Mouse (Mus musculus) left cerebral cortex, adult 6 months (tissue): ENCODE results near the gene Lce1a2. TPM values are rescaled to one million over a fixed set of nuclear protein-coding genes. Genes with fewer than 3 reads are reported as not detected.

Source experiments
- long read RNA-seq, 2 experiments: library from polyadenylated mRNA; unstranded; transcript quantifications; one replicate each; pipeline ENCODE4 v2.0.0; 2019 to 2020
- polyA plus RNA-seq: library from polyadenylated mRNA; unstranded; fragments of <200 nt; fragmentation: Nextera tagmentation; gene quantifications from 2 replicates; pipeline ENCODE4 v1.2.3, GENCODE M21; 2021

Gene Lce1a2
- not detected in 2 replicates for polyA plus RNA-seq
- long read RNA-seq, experiment 1 = 0 reads
- long read RNA-seq, experiment 2 = 0 reads

DNA sequence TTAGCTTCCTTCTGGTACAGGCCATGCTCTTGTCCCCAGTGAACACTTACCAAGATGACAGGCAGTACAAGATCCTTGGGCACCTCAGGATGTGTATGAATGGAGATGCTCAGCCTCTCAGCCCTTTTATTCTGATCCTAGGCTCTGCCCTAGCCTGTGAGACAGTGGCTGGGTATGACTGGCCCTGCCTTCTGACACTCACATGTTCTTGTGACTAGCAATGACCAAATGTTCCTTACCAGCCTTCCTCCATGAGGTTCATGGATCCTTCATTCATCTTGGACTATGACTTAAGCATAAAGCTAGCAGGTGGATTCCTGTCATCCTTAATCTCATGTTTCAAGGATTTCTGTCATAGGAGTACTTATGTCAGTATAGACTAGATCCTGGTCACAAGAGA is at the start of gene Lce1a2:
Gene Lce1a2 (minus strand): TSS at position 101 of the 400 bp plus-strand sequence.

DNA sequence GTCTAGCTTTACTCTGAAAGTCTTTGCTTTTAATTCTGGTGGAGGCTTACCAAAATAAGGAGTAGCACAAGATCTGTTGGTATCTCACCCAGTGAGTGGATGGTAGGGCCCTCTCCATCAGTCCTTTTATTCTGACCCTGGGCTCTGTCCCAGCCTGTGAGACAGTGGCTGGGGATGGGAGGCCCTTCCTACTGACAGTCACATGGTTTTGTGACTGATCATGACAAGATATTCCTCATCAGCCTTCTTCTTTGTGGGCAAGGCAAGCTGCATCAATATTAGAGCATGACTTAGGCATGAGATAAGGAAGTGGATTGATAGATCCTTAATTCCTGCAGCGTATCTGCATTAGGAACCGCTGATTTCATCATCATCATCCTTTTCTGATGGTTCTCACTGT is 38.9 kb upstream of the Lce1a2 start, which contains the start of gene Lce1e:
Gene Lce1e (minus strand): TSS at position 101 of the 400 bp plus-strand sequence.

DNA sequence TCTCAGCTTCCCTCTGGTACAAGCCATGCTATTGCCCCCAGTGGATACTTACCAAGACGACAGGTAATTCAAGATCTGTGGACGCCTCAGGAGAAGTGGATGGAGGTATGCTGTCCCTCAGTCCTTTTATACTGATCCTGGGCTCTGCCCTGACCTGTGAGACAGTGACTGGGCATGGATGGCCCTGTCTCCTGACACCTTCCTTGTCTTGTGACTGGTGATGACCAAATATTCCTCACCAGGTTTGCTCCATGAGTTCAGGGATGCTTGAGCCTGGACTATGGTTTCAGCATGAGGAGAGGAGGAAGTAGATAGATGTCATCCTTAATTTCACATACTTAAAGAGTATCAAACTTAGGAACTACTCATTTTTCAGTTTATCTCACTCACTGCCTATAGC is 17.0 kb upstream of the Lce1a2 start, which contains the start of gene Lce1d:
Gene Lce1d (minus strand): TSS at position 101 of the 400 bp plus-strand sequence.

DNA sequence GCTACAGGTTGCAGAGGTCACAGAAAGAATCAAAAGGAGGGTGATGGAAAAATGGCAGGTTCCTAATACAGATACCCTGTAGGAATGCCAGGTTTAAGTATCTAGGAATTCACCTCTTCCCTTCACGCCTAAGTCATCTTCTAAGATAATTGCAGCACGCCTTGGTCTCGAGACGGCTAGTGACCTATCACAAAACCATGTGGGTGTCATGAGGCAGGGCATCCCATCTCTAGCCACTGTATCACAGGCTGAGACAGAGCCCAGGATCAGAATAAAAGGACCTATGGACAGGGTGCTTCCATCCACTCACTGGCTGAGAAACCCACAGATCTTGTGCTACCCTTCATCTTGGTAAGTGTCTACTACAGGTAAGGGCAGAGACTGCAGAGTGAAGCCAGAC is 8.8 kb upstream of the Lce1a2 start, which contains the start of gene Lce1c:
Gene Lce1c (plus strand): TSS at position 301 of the 400 bp plus-strand sequence.

DNA sequence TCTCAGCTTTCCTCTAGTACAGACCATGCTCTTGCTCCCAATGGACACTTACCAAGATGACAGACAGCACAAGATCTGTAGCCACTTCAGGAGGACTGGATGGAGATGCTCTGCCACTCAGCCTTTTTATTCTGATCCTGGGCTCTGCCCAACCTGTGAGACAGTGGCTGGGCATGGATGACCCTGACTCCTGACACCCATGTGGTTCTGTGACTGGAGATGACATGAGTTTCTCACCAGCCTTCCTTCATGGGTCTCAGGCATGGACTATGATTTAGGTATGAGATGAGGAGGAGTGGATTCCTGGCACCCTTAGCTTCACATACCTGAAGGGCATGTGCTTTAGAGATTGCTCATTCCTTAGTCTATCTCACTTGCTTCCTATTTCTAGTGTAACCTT is 13.3 kb downstream of the Lce1a2 start, which contains the start of gene Lce1b:
Gene Lce1b (minus strand): TSS at position 101 of the 400 bp plus-strand sequence.

DNA sequence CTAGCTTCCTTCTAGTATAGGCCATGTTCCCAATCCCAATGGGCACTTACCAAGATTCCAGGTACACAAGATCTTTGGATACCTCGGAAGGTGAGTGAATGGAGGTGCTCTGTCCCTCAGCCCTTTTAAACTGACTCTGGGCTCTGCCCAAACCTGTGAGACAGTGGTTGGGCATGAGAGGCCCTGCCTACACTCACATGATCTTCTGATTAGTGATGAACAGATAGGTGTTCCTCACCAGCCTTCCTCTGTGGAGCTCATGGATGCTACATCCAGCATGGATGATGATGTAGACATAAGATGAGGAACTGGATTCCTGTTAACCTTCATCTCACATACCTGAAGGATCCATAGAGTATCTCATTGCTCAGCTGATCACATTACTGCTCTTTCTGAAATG is 21.9 kb downstream of the Lce1a2 start, which contains the start of gene Lce1a1:
Gene Lce1a1 (minus strand): TSS at position 101 of the 400 bp plus-strand sequence.

DNA sequence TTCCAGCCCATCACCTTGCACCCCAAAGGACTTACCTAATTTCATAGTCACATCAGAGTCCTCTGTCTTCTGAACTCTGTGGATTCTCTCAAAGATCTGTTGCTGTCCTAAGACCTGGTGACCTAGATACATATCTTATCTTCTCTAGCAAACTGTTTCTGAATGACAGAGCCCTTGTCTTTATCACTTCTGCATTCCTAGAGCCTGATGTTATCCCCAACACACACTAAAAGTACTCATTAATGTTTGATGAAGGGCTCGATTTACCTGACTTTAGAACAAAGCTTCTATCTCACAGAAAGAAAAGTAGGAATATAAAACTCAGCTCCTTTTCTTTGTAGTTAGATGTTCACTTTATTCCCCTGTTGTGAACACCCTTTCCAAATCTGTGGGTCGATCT is 48.6 kb downstream of the Lce1a2 start, which contains the start of gene Lce6a:
Gene Lce6a (minus strand): TSS at position 101 of the 400 bp plus-strand sequence.

Other genes starting within 250 kb of the Lce1a2 start
- 1.4 and 1.7 TPM in 2 replicates for gene Gm9774, start 240.9 kb downstream of the Lce1a2 start, polyA plus RNA-seq
- gene Sprr2k, start 237.7 kb downstream of the Lce1a2 start, polyA plus RNA-seq = not detected in 2 replicates
- gene Sprr1b, start 231.5 kb downstream of the Lce1a2 start, polyA plus RNA-seq = not detected in 2 replicates
- gene Sprr3, start 211.6 kb downstream of the Lce1a2 start, polyA plus RNA-seq = not detected in 2 replicates
- 0.15 TPM in 1 of 2 replicates, not detected in the other for gene Sprr1a, start 184.4 kb downstream of the Lce1a2 start, polyA plus RNA-seq
- not detected in 2 replicates for gene Sprr4, start 169.8 kb downstream of the Lce1a2 start, polyA plus RNA-seq
- not detected in 2 replicates for gene 2310046K23Rik, start 135.8 kb downstream of the Lce1a2 start, polyA plus RNA-seq
- gene Ivl, start 96.6 kb downstream of the Lce1a2 start, polyA plus RNA-seq = not detected in 2 replicates
- not detected in 2 replicates for gene Smcp, start 81.3 kb downstream of the Lce1a2 start, polyA plus RNA-seq
- gene 2210017I01Rik, start 62.8 kb downstream of the Lce1a2 start, polyA plus RNA-seq = not detected in 2 replicates
- not detected in 2 replicates for gene Lce6a, start 48.7 kb downstream of the Lce1a2 start, polyA plus RNA-seq
- not detected in 2 replicates for gene Lce1a1, start 22.0 kb downstream of the Lce1a2 start, polyA plus RNA-seq
- gene Lce1b, start 13.4 kb downstream of the Lce1a2 start, polyA plus RNA-seq = not detected in 2 replicates
- gene Lce1c, start 8.9 kb upstream of the Lce1a2 start, polyA plus RNA-seq = not detected in 2 replicates
- not detected in 2 replicates for gene Lce1d, start 16.9 kb upstream of the Lce1a2 start, polyA plus RNA-seq
- gene Lce1e, start 38.8 kb upstream of the Lce1a2 start, polyA plus RNA-seq = not detected in 2 replicates
- gene Lce1f, start 50.0 kb upstream of the Lce1a2 start, polyA plus RNA-seq = not detected in 2 replicates
- not detected in 2 replicates for gene Gm38119, start 68.8 kb upstream of the Lce1a2 start, polyA plus RNA-seq
- not detected in 2 replicates for gene Lce1g, start 82.0 kb upstream of the Lce1a2 start, polyA plus RNA-seq
- gene Lce1h, start 94.8 kb upstream of the Lce1a2 start, polyA plus RNA-seq = not detected in 2 replicates
- gene Lce1i, start 108.6 kb upstream of the Lce1a2 start, polyA plus RNA-seq = not detected in 2 replicates
- not detected in 2 replicates for gene Lce1j, start 120.2 kb upstream of the Lce1a2 start, polyA plus RNA-seq
- gene Lce1k, start 137.6 kb upstream of the Lce1a2 start, polyA plus RNA-seq = not detected in 2 replicates
- gene Kprp, start 156.9 kb upstream of the Lce1a2 start, polyA plus RNA-seq = not detected in 2 replicates
- gene Lce1l, start 181.0 kb upstream of the Lce1a2 start, polyA plus RNA-seq = not detected in 2 replicates
- not detected in 2 replicates for gene 2310050C09Rik, start 199.9 kb upstream of the Lce1a2 start, polyA plus RNA-seq